28 mouse cellular contexts compared by ENCODE assay signal in genomic region chr1:83395559-83395958, GRCm38 (mm10). TPM values are rescaled to one million over a fixed set of nuclear protein-coding genes. Genes with fewer than 3 reads are reported as not detected.
DNase-seq lines count a peak whose midpoint lies in the region; ATAC-seq and TF ChIP-seq lines count a peak whose summit lies in the region.
"Had no signal": no experiment of that assay in that cellular context is flagged by ENCODE, and none has a peak within 500 bp of the region (broad histone marks: within the 10 kb centered on the region; RNA-seq: fewer than 3 reads in every experiment).

No protein-coding gene starts in this region.

- intact Hi-C loops in left cerebral cortex, adult 2 months (cut with DNase I) = loop anchor here (5.0 kb wide), 1 partner anchor 33 kb away; no protein-coding TSS in a partner anchor

- ATAC-seq in CD4-positive, CD25-positive, alpha-beta regulatory T cell, adult 4 months = no peak
- ATAC-seq: forebrain, embryonic 16.5 days; hindbrain, embryonic 16.5 days; intestine, embryonic 15.5 days had no signal

- no peaks in the 10 kb centered on the region for H3K27me3 ChIP-seq in heart, embryonic 10.5 days (ENCODE audit: insufficient read depth, poor library complexity, severe bottlenecking)
- H3K27me3 ChIP-seq: intestine, embryonic 15.5 days; limb, embryonic 15.5 days; midbrain, embryonic 12.5 days had no signal

- peaks cover 5% of the 10 kb centered on the region; the same call in 1 of the 2 replicates for H3K4me1 ChIP-seq in heart, embryonic 10.5 days
- H3K4me1 ChIP-seq: forebrain, embryonic 10.5 days; intestine, embryonic 15.5 days; limb, embryonic 15.5 days; midbrain, embryonic 12.5 days had no signal

- TF ChIP-seq CTCF in left cerebral cortex, adult 2 months (IDR thresholded peaks at IDR 0.05) = no peak

- no peaks in the 10 kb centered on the region for H3K36me3 ChIP-seq in heart, embryonic 10.5 days
- H3K36me3 ChIP-seq: forebrain, embryonic 10.5 days; intestine, embryonic 15.5 days; limb, embryonic 15.5 days; midbrain, embryonic 12.5 days had no signal

- no peak overlapping the region for H3K27ac ChIP-seq in heart, embryonic 10.5 days
- 0 out of 2 replicates have a peak overlapping the region, but pooled peaks have one; percentile 5 for H3K27ac ChIP-seq in left cerebral cortex, adult 2 months
- H3K27ac ChIP-seq: forebrain, embryonic 10.5 days; intestine, embryonic 15.5 days; limb, embryonic 15.5 days; liver, embryonic 14.5 days; midbrain, embryonic 12.5 days; stomach, postnatal 0 days had no signal

- WGBS in heart, embryonic 10.5 days = 69% methylated on average over 5 of the region's 5 CpGs

- H3K9me3 ChIP-seq in heart, embryonic 10.5 days = no peaks in the 10 kb centered on the region
- H3K9me3 ChIP-seq: forebrain, embryonic 10.5 days; intestine, embryonic 15.5 days; limb, embryonic 15.5 days; midbrain, embryonic 12.5 days had no signal

- peak; percentile 84 for DNase-seq in heart, adult 11 months
- no peak for DNase-seq in heart, embryonic 10.5 days (ENCODE audit: low spot score)
- DNase-seq in left cerebral cortex, adult 2 months (ENCODE audit: extremely low spot score in 1 of 2, low spot score in 2 of 2) = peak in 1 of 2 experiments; percentile 18
- DNase-seq in left cerebral cortex, adult 11 months (ENCODE audit: low spot score) = no peak
- peak; percentile 31 to 36 for DNase-seq in right cerebral cortex, adult 2 months (ENCODE audit: low spot score in 2 of 2)
- no peak for DNase-seq in right cerebral cortex, postnatal 4 days
- DNase-seq: adrenal gland, adult 2 months; B cell, adult 2 months; cerebellum, adult 18-20 months; cerebellum, postnatal 14 days; gastrocnemius, postnatal 25 days; kidney, adult 8-10 months; kidney, postnatal 10 days; lung, postnatal 14 days had no signal

- no peak overlapping the region for H3K4me3 ChIP-seq in heart, embryonic 10.5 days
- H3K4me3 ChIP-seq in left cerebral cortex, adult 2 months = no peak overlapping the region
- H3K4me3 ChIP-seq: forebrain, embryonic 10.5 days; intestine, embryonic 15.5 days; limb, embryonic 15.5 days; midbrain, embryonic 12.5 days had no signal

RNA-seq across cellular contexts. Expression of gene Sphkap, which starts 12.4 kb away (rescaled TPM):
- 20.9 and 28.4 TPM in 2 replicates for polyA plus RNA-seq in heart, embryonic 10.5 days (2016; fragmentation: Nextera tagmentation; extraction: Ambion mirVana)
- 100 to 1,000 TPM; 174 to 176 TPM for total RNA-seq in left cerebral cortex, adult 2 months (2021)
- polyA plus RNA-seq in CD4-positive, CD25-positive, alpha-beta regulatory T cell, adult 4 months (2017; shearing (Covaris generic)) = not detected
- total RNA-seq: hematopoietic stem cell, adult 5-6 weeks; megakaryocyte, adult 5-6 weeks; MEL; monocyte, adult 5-6 weeks; neutrophil, adult 5-6 weeks had no signal

Comparison
In these comparisons a context has a peak if more than half of its experiments do, and no peak if none do; other contexts are left out.
1. DNase-seq: peak in heart, adult 11 months (single experiment) and right cerebral cortex, adult 2 months (2 of 2); none in heart, embryonic 10.5 days (single experiment), left cerebral cortex, adult 11 months (single experiment) and right cerebral cortex, postnatal 4 days (single experiment).
2. RNA of gene Sphkap, which starts 12.4 kb away (polyA plus RNA-seq): 20.9 to 28.4 TPM in heart, embryonic 10.5 days; not detected in CD4-positive, CD25-positive, alpha-beta regulatory T cell, adult 4 months; every median in the first group is over 10 times any median in the second.